Mouse (Mus musculus) kidney, postnatal 0 days (tissue): ENCODE measurements around the gene Cep135. TPM values are rescaled to one million over a fixed set of nuclear protein-coding genes. Genes with fewer than 3 reads are reported as not detected.

Experiments
- ATAC-seq: fragments of 200-750 bp; cut with Nextera tagmentation; replicated peaks from 2 replicates; pipeline ENCODE4 v1.8.0; 2017; ENCODE audit warnings: low read depth, moderate number of reproducible peaks, moderate TSS enrichment, moderate library complexity; ENCODE audit not compliant: low FRiP score
- DNase-seq: peaks from one replicate; pipeline ENCODE4 v3.0.0-alpha.2; 2016; ENCODE audit warnings: low spot score
- H3K27ac ChIP-seq: fragments of 300-500 bp; sonication (generic); 2 replicates; pipeline ENCODE4 v1.5.1; 2014; ENCODE audit warnings: mild to moderate bottlenecking
- H3K27me3 ChIP-seq: fragments of 300-500 bp; sonication (generic); 2 replicates; pipeline ENCODE4 v1.6.1; 2014; ENCODE audit warnings: low read length, mixed read lengths; ENCODE audit not compliant: insufficient read depth
- H3K36me3 ChIP-seq: fragments of 300-500 bp; sonication (generic); 2 replicates; pipeline ENCODE4 v1.6.1; 2014; ENCODE audit warnings: low read length, mixed read lengths; ENCODE audit not compliant: insufficient read depth
- H3K4me1 ChIP-seq: fragments of 300-500 bp; sonication (generic); replicated peaks from 2 replicates; pipeline ENCODE4 v1.6.1; 2014; ENCODE audit warnings: antibody characterized with exemption, low read length, mixed read lengths; ENCODE audit not compliant: insufficient read depth
- H3K4me2 ChIP-seq: fragments of 300-500 bp; sonication (generic); 2 replicates; pipeline ENCODE4 v1.6.1; 2014; ENCODE audit warnings: mild to moderate bottlenecking, low read length, moderate library complexity, mixed read lengths
- H3K4me3 ChIP-seq: fragments of 300-500 bp; sonication (generic); replicated peaks from 2 replicates; pipeline ENCODE4 v1.5.1; 2014; ENCODE audit warnings: low read depth, low read length
- H3K9ac ChIP-seq: fragments of 300-500 bp; sonication (generic); 2 replicates; pipeline ENCODE4 v1.6.1; 2014; ENCODE audit warnings: low read depth, low read length
- H3K9me3 ChIP-seq: fragments of 300-500 bp; sonication (generic); replicated peaks from 2 replicates; pipeline ENCODE4 v1.6.1; 2016; ENCODE audit warnings: low read length, inconsistent platforms, mixed read lengths
- CTCF ChIP-seq: IDR thresholded peaks from 2 replicates; pipeline ENCODE4 v1.5.1; 2016; ENCODE audit warnings: antibody characterized with exemption, low read depth, mild to moderate bottlenecking, moderate library complexity
- WGBS: fragments of 180-500 bp; shearing (Covaris S2); extraction: QIAGEN DNeasy Blood & Tissue Kit; methylation state at CpG from one replicate; pipeline ENCODE4 v1.1.7; 2014; 5-methylcytosine and 5-hydroxymethylcytosine counted together
- polyA plus RNA-seq: library from polyadenylated mRNA; unstranded; fragments of >200 nt; fragmentation: Nextera tagmentation; extraction: Ambion mirVana; gene quantifications from 2 replicates; pipeline ENCODE4 v1.2.1, GENCODE M21; 2015

Gene Cep135
- polyA plus RNA-seq, 1 experiment from 2014 or later, result 3.7 TPM

DNA sequence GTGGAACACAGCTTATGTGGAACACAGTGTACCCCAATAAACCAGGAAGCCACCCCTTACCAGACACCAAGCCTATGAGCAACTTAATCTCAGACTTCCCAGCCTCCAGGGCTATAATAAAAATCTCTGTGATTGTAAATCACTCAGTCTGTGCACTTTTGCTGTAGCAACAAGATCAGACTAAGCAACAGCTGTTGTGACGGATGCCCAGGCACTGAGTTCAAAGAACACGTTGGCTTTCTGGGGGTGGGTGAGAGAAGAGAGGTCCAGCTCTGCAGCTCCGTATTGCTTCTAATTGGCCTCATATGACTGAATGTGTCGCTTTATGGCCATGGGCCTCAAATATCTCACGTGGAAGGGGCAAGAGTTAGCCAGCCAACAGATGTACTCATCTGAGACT, 80.0 kb downstream of the Cep135 start:
- Histone ChIP-seq H3K27me3 (no peaks in the 10 kb centered on the region), H3K27ac (no peak overlapping the region), H3K9ac (no peak overlapping the region), H3K36me3 (no peaks in the 10 kb centered on the region), H3K4me2 (no peak overlapping the region), H3K9me3 (no peaks in the 10 kb centered on the region), H3K4me1 (no peaks in the 10 kb centered on the region), H3K4me3 (no peak overlapping the region)
- ATAC-seq (no peak), DNase-seq (no peak)
- WGBS, result 62% methylated on average over 5 of the region's 5 CpGs
- TF ChIP-seq CTCF, result no peak

DNA sequence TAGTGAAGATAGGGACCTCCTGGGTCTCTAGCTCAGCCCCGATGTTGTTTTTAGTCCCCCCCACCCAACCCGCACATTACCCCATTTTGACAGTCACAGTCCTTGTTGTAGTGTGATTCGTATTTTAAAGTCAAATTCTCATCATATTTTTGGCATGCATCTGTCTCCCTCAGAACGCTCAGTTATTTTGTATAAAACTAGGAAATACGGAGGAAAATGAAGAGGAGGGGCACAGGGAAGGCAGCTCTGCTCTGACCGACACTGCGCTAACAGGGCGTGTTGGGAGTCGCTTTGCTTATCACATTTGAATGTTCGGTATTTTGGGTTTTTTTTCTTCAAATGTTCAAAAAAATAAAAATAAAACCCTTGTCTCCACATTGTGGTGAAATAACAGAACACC, 81.7 kb downstream of the Cep135 start:
- Histone ChIP-seq H3K27me3 (no peaks in the 10 kb centered on the region), H3K9ac (no peak overlapping the region), H3K4me2 (no peak overlapping the region), H3K9me3 (no peaks in the 10 kb centered on the region), H3K36me3 (no peaks in the 10 kb centered on the region), H3K4me3 (no peak overlapping the region), H3K27ac (no peak overlapping the region), H3K4me1 (no peaks in the 10 kb centered on the region)
- DNase-seq (no peak), ATAC-seq (no peak)
- WGBS, result 97% methylated on average over 10 of the region's 10 CpGs
- no peak for TF ChIP-seq CTCF

DNA sequence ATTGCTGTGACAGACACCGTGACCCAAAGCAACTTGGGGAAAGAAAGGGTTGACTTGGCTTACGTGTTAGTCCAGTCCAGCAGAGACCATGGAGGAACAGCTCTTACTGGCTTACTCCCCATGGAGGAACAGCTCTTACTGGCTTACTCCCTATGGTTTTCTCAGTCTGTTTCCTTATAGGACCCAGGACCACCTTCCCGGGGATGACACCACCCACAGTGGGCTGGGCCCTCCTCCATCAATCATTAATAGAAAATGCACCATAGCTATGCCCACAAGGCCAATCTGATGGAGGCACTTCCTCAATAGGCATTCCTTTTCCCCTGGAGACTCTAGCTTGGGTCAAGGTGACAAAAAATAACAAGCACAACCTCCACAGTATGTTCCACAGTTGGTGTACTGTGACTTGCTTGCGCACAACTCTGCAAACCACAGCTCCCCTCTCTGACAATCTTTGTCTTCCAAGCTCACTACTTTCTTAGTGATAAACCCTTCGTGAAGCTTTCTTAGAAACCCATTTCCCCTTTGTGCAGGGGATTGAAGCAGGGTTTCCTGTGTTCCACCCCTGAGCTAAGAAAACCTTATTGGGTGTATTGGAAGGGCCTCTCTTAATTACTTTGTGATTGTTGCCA, 85.6 kb downstream of the Cep135 start:
- no peak for TF ChIP-seq CTCF
- 91% methylated on average over 5 of the region's 5 CpGs for WGBS

DNA sequence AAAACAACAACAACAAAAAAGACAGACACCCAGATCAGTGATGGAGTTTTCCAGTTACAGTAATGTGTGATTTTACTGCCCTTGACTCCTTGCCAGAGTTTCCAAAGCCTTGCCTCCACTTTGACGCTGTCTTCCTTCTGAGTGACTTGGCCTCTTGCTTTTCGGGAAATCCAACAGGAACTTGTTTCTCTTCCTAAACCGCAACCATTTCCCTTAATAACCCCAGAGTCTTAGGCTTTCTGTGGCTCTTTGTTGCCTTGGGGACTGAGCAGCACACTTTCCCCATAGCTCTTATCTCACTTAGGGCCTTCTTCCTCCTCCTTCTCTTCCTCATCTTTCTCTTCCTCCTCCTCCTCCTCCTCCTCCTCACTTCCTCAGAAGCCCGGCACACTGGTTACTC, 86.9 kb downstream of the Cep135 start:
- peak; percentile 69 for DNase-seq
- no peak for ATAC-seq
- Histone ChIP-seq H3K27me3 (no peaks in the 10 kb centered on the region), H3K4me1 (no peaks in the 10 kb centered on the region), H3K9ac (no peak overlapping the region), H3K36me3 (no peaks in the 10 kb centered on the region), H3K4me3 (no peak overlapping the region), H3K27ac (no peak overlapping the region), H3K9me3 (no peaks in the 10 kb centered on the region), H3K4me2 (no peak overlapping the region)
- 39% methylated on average over 4 of the region's 4 CpGs for WGBS
- TF ChIP-seq CTCF, result no peak

More for the DNA sequence above, 85.6 kb downstream of the Cep135 start:
- H3K4me1 ChIP-seq, result no peaks in the 10 kb centered on the region
- no peak overlapping the region for H3K4me3 ChIP-seq
- DNase-seq, result no peak
- no peak overlapping the region for H3K4me2 ChIP-seq
- no peaks in the 10 kb centered on the region for H3K27me3 ChIP-seq
- H3K9ac ChIP-seq, result no peak overlapping the region
- no peak for ATAC-seq
- no peak overlapping the region for H3K27ac ChIP-seq
- H3K36me3 ChIP-seq, result no peaks in the 10 kb centered on the region
- H3K9me3 ChIP-seq, result no peaks in the 10 kb centered on the region

DNA sequence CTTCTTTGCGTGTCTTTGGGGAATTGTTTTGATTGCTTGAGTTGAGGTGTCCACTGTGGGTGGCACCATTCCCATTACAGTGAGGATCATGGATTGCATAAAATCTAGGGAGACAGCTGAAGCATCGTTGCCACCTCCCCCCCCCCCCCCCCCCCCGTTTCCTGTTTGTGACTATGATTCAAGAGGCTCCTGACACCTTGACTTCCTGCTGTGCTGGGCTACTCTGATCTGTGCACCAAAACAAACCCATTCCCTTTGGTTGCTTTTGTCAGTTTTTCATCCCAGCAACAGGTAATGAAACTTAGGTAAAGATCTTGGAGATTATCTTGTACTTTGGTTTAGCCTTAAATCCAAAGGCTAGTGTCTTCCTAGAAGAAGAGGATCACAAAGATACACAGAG, 92.5 kb downstream of the Cep135 start:
- 80% methylated on average over 2 of the region's 3 CpGs for WGBS
- no peak for DNase-seq
- TF ChIP-seq CTCF, result no peak
- no peak overlapping the region for H3K4me2 ChIP-seq
- no peaks in the 10 kb centered on the region for H3K27me3 ChIP-seq
- H3K4me1 ChIP-seq, result no peaks in the 10 kb centered on the region
- no peak overlapping the region for H3K4me3 ChIP-seq
- ATAC-seq, result no peak
- no peak overlapping the region for H3K9ac ChIP-seq
- no peaks in the 10 kb centered on the region; the same call in 1 of the 2 replicates for H3K9me3 ChIP-seq
- no peaks in the 10 kb centered on the region for H3K36me3 ChIP-seq
- no peak overlapping the region for H3K27ac ChIP-seq

DNA sequence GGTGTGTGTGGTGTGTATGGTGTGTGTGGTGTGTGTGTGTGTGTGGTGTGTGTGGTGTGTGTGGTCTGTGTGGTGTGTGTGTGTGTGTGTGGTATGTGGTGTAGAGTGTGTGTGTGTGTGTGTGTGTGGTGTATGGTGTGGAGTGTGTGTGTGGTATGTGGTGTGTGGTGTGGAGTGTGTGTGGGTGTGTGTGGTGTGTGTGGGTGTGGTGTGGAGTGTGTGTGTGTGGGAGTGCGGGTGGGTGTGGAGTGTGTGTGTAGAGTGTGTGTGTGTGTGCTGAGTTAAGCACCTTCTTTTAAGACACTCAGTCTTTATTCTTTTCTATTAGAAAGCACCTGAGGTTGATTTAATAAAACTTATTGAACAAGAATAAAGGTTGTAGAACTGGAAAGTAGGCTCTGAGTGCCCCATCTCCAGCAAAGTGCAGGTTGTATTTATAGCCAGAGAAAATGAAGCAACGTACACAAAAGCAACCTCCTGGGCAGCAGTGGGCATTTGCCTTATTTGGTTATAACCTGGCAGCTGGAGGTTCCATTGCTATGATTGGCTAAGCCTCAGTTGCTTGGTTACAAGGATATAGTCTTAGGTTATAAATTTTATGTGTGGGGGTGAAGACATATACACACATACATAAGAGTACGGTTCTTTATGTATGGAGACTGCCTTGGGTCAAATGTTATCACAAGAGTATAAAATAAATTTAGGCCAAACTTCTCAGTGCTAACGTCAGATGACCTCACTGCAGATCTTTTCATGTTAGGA, 93.6 kb downstream of the Cep135 start:
- no peak for TF ChIP-seq CTCF
- Histone ChIP-seq H3K4me2 (no peak overlapping the region), H3K36me3 (no peaks in the 10 kb centered on the region), H3K9ac (no peak overlapping the region), H3K4me3 (no peak overlapping the region), H3K9me3 (no peaks in the 10 kb centered on the region; the same call in 1 of the 2 replicates), H3K4me1 (no peaks in the 10 kb centered on the region), H3K27ac (no peak overlapping the region), H3K27me3 (no peaks in the 10 kb centered on the region)
- ATAC-seq, result no peak
- DNase-seq, result no peak
- 46% methylated on average over 4 of the region's 4 CpGs for WGBS
